Mouse (Mus musculus): ENCODE measurements around the gene Padi3. TPM values are rescaled to one million over a fixed set of nuclear protein-coding genes. Genes with fewer than 3 reads are reported as not detected.

The Padi3 gene
- total RNA-seq, 2 experiments from 2014 or later = 0.24 TPM; not detected in 1

Other genes starting within 250 kb of the Padi3 start
- 10 to 100 TPM; 17.5 to 25.7 TPM for gene Arhgef10l, start 144.6 kb downstream of the Padi3 start, total RNA-seq (2021)
- gene Rcc2, start 110.1 kb downstream of the Padi3 start, total RNA-seq (2021) = 10 to 100 TPM; 69.2 to 74.3 TPM
- gene Padi6, start 68.0 kb downstream of the Padi3 start, total RNA-seq (2021) = under 1 TPM in 1 of 2 experiments, not detected in 1; 0.55 TPM
- gene Padi4, start 36.4 kb downstream of the Padi3 start, total RNA-seq (2021) = 1 to 10 TPM; 1.1 to 1.2 TPM
- not detected for gene Padi1, start 35.1 kb upstream of the Padi3 start, total RNA-seq (2021)
- 1 to 10 TPM; 2.4 to 5.5 TPM for gene Padi2, start 95.7 kb upstream of the Padi3 start, total RNA-seq (2021)
- gene Sdhb, start 150.6 kb upstream of the Padi3 start, total RNA-seq (2021) = 100 to 1,000 TPM; 722 to 784 TPM
- gene Atp13a2, start 176.2 kb upstream of the Padi3 start, total RNA-seq (2021) = 10 to 100 TPM; 31.9 to 39.9 TPM
- 10 to 100 TPM; 46.9 to 50.7 TPM for gene Mfap2, start 199.8 kb upstream of the Padi3 start, total RNA-seq (2021)
- gene Crocc, start 249.9 kb upstream of the Padi3 start, total RNA-seq (2021) = 10 to 100 TPM in 1 of 2 experiments, 1 to 10 TPM in 1; 6.7 to 13.2 TPM